Mouse (Mus musculus): ENCODE results near the gene Tbc1d10a. TPM values are rescaled to one million over a fixed set of nuclear protein-coding genes. Genes with fewer than 3 reads are reported as not detected.

The Tbc1d10a gene
- polyA plus RNA-seq, 1 experiment from 2014 or later, result 30.3 TPM

DNA sequence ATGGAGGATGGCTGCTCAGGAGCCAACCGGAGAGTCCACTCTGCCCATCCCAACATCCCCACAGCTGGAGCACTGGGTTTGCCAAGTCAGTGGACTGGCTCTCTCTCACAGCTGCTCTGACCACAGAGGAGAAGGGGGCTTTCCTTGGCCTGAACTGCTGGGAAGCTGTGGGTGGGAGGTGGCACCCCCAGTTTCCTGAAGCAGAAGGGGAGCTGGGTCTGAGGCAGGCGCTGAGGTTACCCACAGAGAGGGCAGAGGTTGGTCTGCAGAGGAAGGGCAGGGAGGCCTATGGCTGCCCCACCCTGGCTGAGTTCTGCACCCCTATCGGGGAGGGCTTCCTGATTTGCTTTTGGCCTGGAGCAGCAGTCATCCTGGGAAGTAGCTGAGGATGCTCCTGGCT lies 64.8 kb downstream of the Tbc1d10a start:
- Histone ChIP-seq H3K9ac (no peak overlapping the region), H3K4me1 (replicated peaks) (no peaks in the 10 kb centered on the region), H3K36me3 (no peaks in the 10 kb centered on the region), H3K27ac (replicated peaks) (no peak overlapping the region), H3K4me2 (no peak overlapping the region), H3K4me3 (no peak overlapping the region), H3K9me3 (no peaks in the 10 kb centered on the region), H3K27me3 (no peaks in the 10 kb centered on the region)
- WGBS, result 68% methylated on average over 3 of the region's 3 CpGs
- no peak for ATAC-seq (ENCODE audit: low read depth)

DNA sequence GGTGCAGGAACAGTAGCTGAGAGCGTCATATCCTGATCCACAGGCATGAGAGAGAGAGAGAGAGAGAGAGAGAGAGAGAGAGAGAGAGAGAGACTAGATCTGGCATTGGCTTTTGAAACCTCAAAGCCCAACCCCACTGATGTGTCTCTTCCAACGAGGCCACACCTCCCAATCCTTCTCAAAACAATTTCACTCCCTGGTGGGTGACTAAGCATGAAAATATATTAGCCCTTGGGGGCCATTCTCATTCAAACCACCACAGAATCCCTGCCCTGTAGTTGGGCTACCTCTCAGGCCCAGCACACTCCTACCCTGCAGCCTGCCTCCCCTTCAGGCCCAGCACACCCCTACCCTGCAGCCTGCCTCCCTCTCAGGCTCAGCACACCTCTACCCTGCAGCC lies 66.3 kb downstream of the Tbc1d10a start:
- WGBS, result 65% methylated on average over 2 of the region's 2 CpGs

DNA sequence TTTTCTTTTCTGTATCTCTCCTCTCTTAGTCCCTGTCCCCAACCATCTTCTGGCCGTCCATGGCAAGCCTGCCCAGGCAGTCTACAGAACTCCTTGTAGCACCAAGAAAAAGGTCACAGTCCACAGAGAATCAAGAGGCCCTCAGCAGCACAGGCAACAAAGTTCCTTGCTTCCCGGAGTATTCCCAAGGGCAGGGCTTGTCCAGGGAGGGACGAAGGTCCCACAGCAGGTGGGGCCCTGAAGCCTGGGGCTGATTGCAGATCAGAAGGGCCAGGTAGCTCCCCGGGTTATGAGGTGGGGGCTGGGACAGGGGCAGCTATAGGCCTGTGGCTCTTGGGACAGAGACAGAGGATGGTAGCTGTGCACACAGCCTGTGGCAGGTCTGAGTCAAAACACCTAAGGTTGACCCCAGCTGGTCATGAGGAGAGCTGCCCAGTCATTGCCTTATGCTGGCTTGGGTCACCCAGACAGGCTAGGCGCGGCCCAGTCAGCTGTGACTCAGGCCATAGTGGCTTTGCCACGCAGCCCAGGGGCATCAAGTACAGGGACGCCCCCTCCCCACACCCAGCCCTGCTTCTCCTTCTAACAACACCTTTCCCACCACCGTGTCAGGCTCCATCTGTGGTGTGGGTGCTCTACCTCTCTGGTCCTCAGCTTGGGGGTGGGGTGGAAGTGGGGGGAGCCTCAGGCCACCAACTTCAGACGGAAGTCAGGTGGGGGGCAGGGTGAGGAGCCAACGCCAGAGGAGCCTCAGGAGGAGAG lies 70.4 kb downstream of the Tbc1d10a start, which contains the start of gene Lif:
Gene Lif (plus strand): TSS at position 712 of the 762 bp plus-strand sequence.
- H3K9ac ChIP-seq, result no peak within 1 kb of the TSS
- 68% methylated on average over 11 of the region's 11 CpGs for WGBS

More for the DNA sequence above, 66.3 kb downstream of the Tbc1d10a start:
- no peak overlapping the region for H3K9ac ChIP-seq
- no peaks in the 10 kb centered on the region for H3K9me3 ChIP-seq
- H3K27ac ChIP-seq (replicated peaks), result no peak overlapping the region
- 0 out of 2 replicates have a peak, but pooled peaks cover 4% of the 10 kb centered on the region for H3K4me1 ChIP-seq (replicated peaks)
- no peak overlapping the region for H3K4me3 ChIP-seq
- no peak overlapping the region for H3K4me2 ChIP-seq
- H3K36me3 ChIP-seq, result no peaks in the 10 kb centered on the region
- H3K27me3 ChIP-seq, result no peaks in the 10 kb centered on the region
- ATAC-seq (ENCODE audit: low read depth), result no peak

DNA sequence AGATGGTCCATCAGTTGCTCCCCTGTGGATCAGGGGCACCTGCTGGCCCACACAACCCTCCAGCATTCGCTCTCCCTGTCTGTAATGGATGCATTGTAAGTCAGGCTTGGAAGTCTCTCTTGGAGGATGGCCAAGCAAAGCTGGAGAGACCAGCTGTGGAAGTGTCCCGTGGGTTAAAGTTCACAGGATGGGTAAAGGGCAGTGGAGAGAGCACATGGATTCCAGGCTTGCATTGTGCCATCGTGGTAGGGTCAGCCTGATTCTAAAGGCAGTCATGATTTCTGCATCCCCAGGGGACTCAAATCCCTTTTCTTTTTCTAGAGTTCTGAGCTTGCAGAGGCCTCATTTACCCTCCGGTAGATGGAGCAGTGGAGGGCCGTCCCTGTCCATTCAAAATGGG lies 71.2 kb downstream of the Tbc1d10a start:
- Histone ChIP-seq H3K9ac (no peak overlapping the region), H3K9me3 (no peaks in the 10 kb centered on the region), H3K4me2 (no peak overlapping the region), H3K36me3 (no peaks in the 10 kb centered on the region), H3K27ac (replicated peaks) (no peak overlapping the region), H3K4me1 (replicated peaks) (peaks cover 28% of the 10 kb centered on the region), H3K27me3 (no peaks in the 10 kb centered on the region), H3K4me3 (no peak overlapping the region)
- no peak for ATAC-seq (ENCODE audit: low read depth)
- 47% methylated on average over 5 of the region's 5 CpGs for WGBS

More for the DNA sequence above, 70.4 kb downstream of the Tbc1d10a start, which contains the start of gene Lif:
- Histone ChIP-seq H3K4me3 (no peak within 1 kb of the TSS), H3K27ac (replicated peaks) (no peak within 1 kb of the TSS), H3K4me1 (replicated peaks) (peaks cover 22% of the 10 kb centered on the region), H3K36me3 (no peaks in the 10 kb centered on the region), H3K4me2 (no peak within 1 kb of the TSS), H3K9me3 (no peaks in the 10 kb centered on the region), H3K27me3 (no peaks in the 10 kb centered on the region)
- no peak for ATAC-seq (ENCODE audit: low read depth)

DNA sequence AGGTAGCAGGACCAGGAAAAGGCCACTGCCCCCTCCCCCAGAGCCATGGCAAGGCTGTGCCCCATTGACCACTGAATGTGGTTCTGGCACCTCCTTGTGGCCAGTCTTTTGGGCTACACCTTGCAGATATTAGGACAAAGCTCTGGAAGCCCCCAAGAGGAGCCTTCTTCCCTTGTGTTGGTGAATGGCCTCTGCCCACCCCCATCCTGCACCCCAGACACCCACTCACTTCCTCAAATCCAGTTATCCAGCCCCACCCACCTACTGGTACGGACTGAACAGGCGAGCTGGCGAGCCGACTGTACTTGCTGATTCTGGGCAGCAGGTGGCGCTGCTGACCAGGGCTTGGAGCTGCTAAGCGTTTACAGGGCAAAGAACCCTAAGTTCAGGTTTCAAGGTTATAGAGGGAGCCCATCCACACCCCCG lies 72.1 kb downstream of the Tbc1d10a start:
- Histone ChIP-seq H3K9me3 (no peaks in the 10 kb centered on the region), H3K9ac (0 out of 2 replicates have a peak overlapping the region, but pooled peaks have one; percentile 41), H3K4me1 (replicated peaks) (peaks cover 30% of the 10 kb centered on the region), H3K36me3 (no peaks in the 10 kb centered on the region), H3K27ac (replicated peaks) (no peak overlapping the region), H3K4me2 (peak overlapping the region; percentile 51), H3K4me3 (peak overlapping the region; percentile 22), H3K27me3 (0 out of 2 replicates have a peak, but pooled peaks cover 4% of the 10 kb centered on the region)
- peak; percentile 44 for ATAC-seq (ENCODE audit: low read depth)
- under 1% methylated on average over 7 of the region's 7 CpGs for WGBS

DNA sequence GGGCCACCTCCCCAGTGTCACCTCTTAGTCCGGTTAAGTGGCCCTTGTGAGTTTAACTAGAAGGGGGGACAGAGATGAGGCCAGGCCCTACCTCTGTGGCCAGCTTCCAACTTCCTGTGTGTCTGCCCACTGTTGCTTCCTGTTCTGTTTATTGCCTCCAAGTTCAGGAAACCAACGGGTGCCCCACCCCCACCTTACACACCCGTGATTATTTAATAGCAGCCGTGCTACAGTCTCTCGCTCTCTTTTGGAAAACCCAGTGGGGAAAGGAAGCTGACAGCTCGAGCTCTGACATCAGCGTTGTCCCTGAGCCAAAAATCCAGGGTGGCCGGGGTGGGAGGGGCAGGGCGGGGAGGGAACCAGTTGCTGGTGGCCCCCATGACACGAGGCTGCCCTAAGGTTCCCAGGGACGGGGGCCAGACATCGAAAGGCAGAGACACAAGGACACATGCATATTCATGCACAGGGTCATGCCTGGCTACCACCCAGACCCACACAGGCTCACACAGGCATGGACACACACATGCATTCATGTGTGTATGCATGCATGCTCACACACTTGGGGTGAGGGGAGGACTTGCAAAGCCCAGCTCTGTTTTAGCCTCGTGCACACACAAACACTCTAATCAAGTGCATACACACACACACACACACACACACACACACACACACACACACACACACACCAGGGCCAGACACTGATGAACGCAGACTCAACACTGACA lies 74.0 kb downstream of the Tbc1d10a start:
- no peak overlapping the region for H3K4me3 ChIP-seq
- ATAC-seq (ENCODE audit: low read depth), result no peak
- H3K4me1 ChIP-seq (replicated peaks), result peaks cover 30% of the 10 kb centered on the region
- H3K27ac ChIP-seq (replicated peaks), result no peak overlapping the region
- no peak overlapping the region for H3K4me2 ChIP-seq
- no peaks in the 10 kb centered on the region for H3K36me3 ChIP-seq
- H3K27me3 ChIP-seq, result peaks cover 23% of the 10 kb centered on the region
- H3K9me3 ChIP-seq, result no peaks in the 10 kb centered on the region
- H3K9ac ChIP-seq, result no peak overlapping the region
- 44% methylated on average over 14 of the region's 14 CpGs for WGBS

DNA sequence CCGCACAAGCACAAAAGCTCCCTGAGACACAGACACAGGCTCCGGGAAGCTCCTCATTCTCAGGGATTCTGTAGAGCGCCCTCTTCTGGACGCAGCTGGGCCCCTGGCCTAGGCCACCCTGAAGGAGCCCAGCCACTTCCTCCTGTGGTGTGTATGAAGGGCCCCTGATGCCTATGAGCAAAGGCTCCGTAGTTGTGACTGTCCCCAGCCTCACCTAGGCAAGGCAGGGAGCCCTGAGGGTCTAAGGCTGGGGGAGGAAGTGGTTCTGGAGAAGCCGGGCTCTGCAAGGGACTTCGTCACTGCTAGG lies 74.6 kb downstream of the Tbc1d10a start:
- H3K9ac ChIP-seq, result no peak overlapping the region
- H3K27me3 ChIP-seq, result peaks cover 29% of the 10 kb centered on the region
- no peak overlapping the region for H3K4me3 ChIP-seq
- no peak for ATAC-seq (ENCODE audit: low read depth)
- no peak overlapping the region for H3K4me2 ChIP-seq
- H3K27ac ChIP-seq (replicated peaks), result no peak overlapping the region
- WGBS, result 45% methylated on average over 7 of the region's 7 CpGs
- H3K9me3 ChIP-seq, result no peaks in the 10 kb centered on the region
- no peaks in the 10 kb centered on the region for H3K36me3 ChIP-seq
- H3K4me1 ChIP-seq (replicated peaks), result peaks cover 33% of the 10 kb centered on the region

DNA sequence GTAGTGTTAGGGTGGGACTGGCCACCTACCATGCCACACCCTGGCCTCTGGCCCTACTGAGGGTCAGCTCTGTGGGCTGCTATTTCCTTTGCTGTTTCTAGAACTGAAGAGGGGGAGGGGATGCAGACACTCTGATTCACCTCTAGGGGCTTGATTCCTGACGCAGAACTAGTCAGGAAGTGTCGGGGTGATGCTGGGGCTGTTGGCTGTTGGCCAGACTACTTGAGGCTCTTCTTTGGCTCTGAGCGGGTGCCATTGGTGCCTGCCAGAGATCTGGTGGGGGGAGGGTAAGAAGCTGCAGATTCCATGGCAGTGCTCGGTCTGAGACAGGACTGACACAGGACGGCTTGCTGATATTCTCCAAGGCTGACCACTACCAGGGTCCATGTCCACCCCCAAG lies 75.4 kb downstream of the Tbc1d10a start:
- no peak overlapping the region for H3K27ac ChIP-seq (replicated peaks)
- 29% methylated on average over 5 of the region's 5 CpGs for WGBS
- H3K4me1 ChIP-seq (replicated peaks), result peaks cover 42% of the 10 kb centered on the region
- H3K4me3 ChIP-seq, result no peak overlapping the region
- peak; percentile 23; the same call in 1 of the 2 replicates for ATAC-seq (ENCODE audit: low read depth)
- no peak overlapping the region for H3K9ac ChIP-seq
- no peaks in the 10 kb centered on the region for H3K9me3 ChIP-seq
- peaks cover 37% of the 10 kb centered on the region for H3K27me3 ChIP-seq
- no peaks in the 10 kb centered on the region for H3K36me3 ChIP-seq
- no peak overlapping the region for H3K4me2 ChIP-seq

DNA sequence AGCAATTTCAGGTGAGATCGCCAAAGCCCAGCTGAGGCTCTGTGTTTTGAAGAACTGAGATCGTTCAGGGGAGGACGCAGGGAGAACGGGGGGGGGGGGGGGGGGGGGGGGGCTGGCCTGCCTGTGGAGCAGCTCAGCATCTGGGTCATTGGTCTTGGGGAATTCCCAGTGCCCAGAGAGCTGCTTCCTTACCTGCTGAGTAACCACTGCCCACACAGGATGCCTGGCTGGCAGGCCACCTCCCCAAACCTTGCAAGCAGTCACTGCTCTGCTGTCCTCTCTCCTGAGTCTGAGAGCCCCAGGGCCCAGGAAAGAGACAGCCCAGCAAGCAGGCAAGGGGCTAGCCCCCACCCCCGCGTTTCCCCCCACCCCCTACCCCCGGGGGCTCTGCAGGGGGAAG lies 76.3 kb downstream of the Tbc1d10a start:
- H3K9me3 ChIP-seq, result no peaks in the 10 kb centered on the region
- H3K27ac ChIP-seq (replicated peaks), result no peak overlapping the region
- no peak overlapping the region for H3K9ac ChIP-seq
- no peaks in the 10 kb centered on the region for H3K36me3 ChIP-seq
- peaks cover 46% of the 10 kb centered on the region for H3K27me3 ChIP-seq
- H3K4me1 ChIP-seq (replicated peaks), result peaks cover 40% of the 10 kb centered on the region
- ATAC-seq (ENCODE audit: low read depth), result no peak
- 24% methylated on average over 7 of the region's 7 CpGs for WGBS
- no peak overlapping the region for H3K4me2 ChIP-seq
- no peak overlapping the region for H3K4me3 ChIP-seq

DNA sequence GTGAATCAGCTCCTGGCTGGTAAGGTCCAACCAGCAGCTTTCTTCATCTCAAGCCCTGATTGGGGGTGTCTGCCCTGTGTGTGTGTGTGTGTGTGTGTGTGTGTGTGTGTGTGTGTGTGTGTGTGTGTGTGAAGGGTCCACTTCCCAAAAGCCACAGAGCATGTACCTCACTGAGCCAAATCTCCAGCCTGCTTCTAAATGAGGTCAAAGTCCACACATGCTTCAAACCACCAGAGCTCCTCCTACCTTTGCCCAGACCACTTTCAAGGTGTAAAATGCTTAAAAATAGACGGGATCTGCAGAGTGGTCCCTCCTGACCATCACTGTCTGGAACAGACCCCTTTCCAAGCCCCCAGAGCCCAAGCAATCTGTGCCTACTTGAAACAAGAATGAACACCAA lies 76.7 kb downstream of the Tbc1d10a start:
- 32% methylated on average over 1 of the region's 1 CpGs for WGBS
- peaks cover 50% of the 10 kb centered on the region for H3K27me3 ChIP-seq
- no peak overlapping the region for H3K27ac ChIP-seq (replicated peaks)
- no peak overlapping the region for H3K9ac ChIP-seq
- no peaks in the 10 kb centered on the region for H3K36me3 ChIP-seq
- ATAC-seq (ENCODE audit: low read depth), result no peak
- H3K9me3 ChIP-seq, result no peaks in the 10 kb centered on the region
- no peak overlapping the region for H3K4me3 ChIP-seq
- H3K4me2 ChIP-seq, result no peak overlapping the region
- H3K4me1 ChIP-seq (replicated peaks), result peaks cover 40% of the 10 kb centered on the region

DNA sequence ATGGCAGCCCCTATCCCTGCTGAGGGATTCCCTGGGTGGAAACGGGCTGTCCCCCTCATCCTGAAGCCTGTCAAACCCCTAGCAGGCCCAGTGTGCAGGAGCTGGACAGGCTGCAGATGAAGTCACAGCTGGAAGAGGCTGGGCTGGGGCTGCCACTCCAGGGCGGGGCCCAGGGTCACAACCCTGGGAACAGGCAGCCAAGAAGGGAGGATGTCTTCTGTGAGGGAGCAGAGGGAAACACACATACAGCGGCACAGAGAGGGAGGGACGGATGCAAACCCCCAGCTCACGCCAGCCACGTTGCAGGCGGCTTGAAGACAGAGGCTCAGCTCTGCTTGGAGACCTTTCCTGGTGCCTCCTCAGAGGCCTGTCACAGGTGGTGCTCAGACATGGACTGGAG lies 77.5 kb downstream of the Tbc1d10a start:
- Histone ChIP-seq H3K4me2 (no peak overlapping the region), H3K27me3 (peaks cover 58% of the 10 kb centered on the region), H3K4me3 (no peak overlapping the region), H3K27ac (replicated peaks) (no peak overlapping the region), H3K9me3 (no peaks in the 10 kb centered on the region), H3K9ac (no peak overlapping the region), H3K4me1 (replicated peaks) (peaks cover 36% of the 10 kb centered on the region), H3K36me3 (no peaks in the 10 kb centered on the region)
- WGBS, result 70% methylated on average over 7 of the region's 7 CpGs
- no peak for ATAC-seq (ENCODE audit: low read depth)
